Mouse (Mus musculus) cerebellum, adult 2 months (tissue): ENCODE measurements around the gene Phox2a. TPM values are rescaled to one million over a fixed set of nuclear protein-coding genes. Genes with fewer than 3 reads are reported as not detected.

Source experiments
- DNase-seq, 2 experiments: peaks; one replicate each; pipeline ENCODE4 v3.0.0; 2021
- H3K27ac ChIP-seq: fragments of 200-500 bp; 2 replicates; pipeline ENCODE4 v1.5.1; 2012; ENCODE audit warnings: low read length, control low read depth, inconsistent platforms; ENCODE audit not compliant: insufficient read depth
- H3K27me3 ChIP-seq: fragments of 200-500 bp; 2 replicates; pipeline ENCODE4 v1.6.1; 2012; ENCODE audit warnings: inconsistent platforms, mild to moderate bottlenecking, low read length, moderate library complexity; ENCODE audit not compliant: control insufficient read depth, insufficient read depth
- H3K4me1 ChIP-seq: fragments of 200-500 bp; 2 replicates; pipeline ENCODE4 v1.6.1; 2011; ENCODE audit warnings: low read length; ENCODE audit not compliant: control insufficient read depth, insufficient read depth
- H3K4me3 ChIP-seq: fragments of 200-500 bp; replicated peaks from 2 replicates; pipeline ENCODE3; 2011; ENCODE audit warnings: mild to moderate bottlenecking, low read depth, low read length, control low read depth; ENCODE audit not compliant: insufficient read depth
- CTCF ChIP-seq: fragments of 200-500 bp; IDR thresholded peaks from 2 replicates; pipeline ENCODE4 v1.5.1; 2011; ENCODE audit warnings: low read depth, mild to moderate bottlenecking, control low read depth, low read length, moderate library complexity, borderline replicate concordance; ENCODE audit not compliant: insufficient read depth
- POLR2A ChIP-seq: fragments of 200-500 bp; IDR thresholded peaks from 2 replicates; pipeline ENCODE4 v1.6.1; 2011; ENCODE audit warnings: low read length, control low read depth, borderline replicate concordance; ENCODE audit not compliant: insufficient read depth
- WGBS: fragments of 180-500 bp; shearing (Covaris S2); methylation state at CpG from one replicate; pipeline ENCODE4 v1.1.7; 2018; 5-methylcytosine and 5-hydroxymethylcytosine counted together
- polyA plus RNA-seq: library from polyadenylated mRNA; depleted of rRNA; stranded (reverse); fragments of >200 nt; gene quantifications from 2 replicates; pipeline ENCODE4 v1.2.3, GENCODE M21; 2012

Gene Phox2a
- polyA plus RNA-seq, 1 experiment = 0.52 TPM

DNA sequence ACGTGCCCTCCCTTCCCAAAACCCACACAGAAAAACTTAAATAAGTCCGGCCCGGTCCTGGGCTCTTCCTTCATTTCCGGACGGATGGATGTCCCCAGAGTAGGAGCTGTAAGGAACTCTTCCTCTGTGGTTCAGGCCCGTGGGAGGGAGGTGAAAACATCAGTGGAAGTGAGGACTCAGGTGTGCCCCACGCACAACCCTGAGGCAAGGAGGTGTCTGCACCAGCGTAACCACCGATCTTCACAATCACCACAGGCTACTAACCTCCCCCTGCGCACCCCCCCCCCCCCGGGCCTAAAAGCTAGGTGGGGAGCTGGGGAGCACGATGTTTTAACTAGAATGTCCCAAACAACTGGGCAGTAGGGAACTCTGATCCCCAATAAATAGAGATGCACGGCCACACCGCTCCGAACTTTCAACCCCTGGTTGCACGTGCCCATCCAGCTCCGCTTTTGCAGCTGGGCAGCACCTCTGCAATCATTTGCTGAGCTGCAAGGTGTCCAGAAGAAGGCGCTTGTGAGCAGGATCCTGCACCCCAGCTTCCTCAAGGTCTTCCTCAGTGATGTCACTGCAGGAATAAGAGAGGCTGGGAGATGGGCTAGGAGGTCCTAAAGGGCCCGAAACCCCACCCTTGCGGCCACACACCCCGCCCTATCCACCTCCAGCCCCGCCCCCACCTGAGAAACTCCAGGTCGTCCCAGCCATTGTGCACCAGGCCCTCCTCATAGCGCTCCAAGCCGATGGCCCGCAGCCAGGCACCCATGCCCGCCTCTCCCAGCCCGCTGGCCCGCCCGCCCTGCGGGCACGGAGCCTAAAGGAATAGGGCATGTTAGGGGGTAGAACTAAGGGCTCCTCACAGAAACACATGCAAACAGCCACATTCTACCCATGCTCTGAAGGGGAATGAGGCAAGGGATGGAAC lies 5.0 kb downstream of the Phox2a start:
- H3K4me3 ChIP-seq = no peak overlapping the region
- peaks cover 2% of the 10 kb centered on the region; the same call in 1 of the 2 replicates for H3K4me1 ChIP-seq
- no peak for DNase-seq
- WGBS = 47% methylated on average over 32 of the region's 32 CpGs
- TF ChIP-seq CTCF (0 out of 2 replicates have a peak, but pooled peaks have one; percentile 26), POLR2A (no peak)
- H3K27me3 ChIP-seq = peaks cover 6% of the 10 kb centered on the region; the same call in 1 of the 2 replicates
- H3K27ac ChIP-seq = no peak overlapping the region

- no peak for DNase-seq
- H3K27ac ChIP-seq = no peak overlapping the region
- WGBS = 66% methylated on average over 18 of the region's 18 CpGs
- H3K4me1 ChIP-seq = peaks cover 2% of the 10 kb centered on the region; the same call in 1 of the 2 replicates
- H3K27me3 ChIP-seq = peaks cover 2% of the 10 kb centered on the region; the same call in 1 of the 2 replicates
- no peak overlapping the region for H3K4me3 ChIP-seq
- TF ChIP-seq POLR2A (no peak), CTCF (no peak)
Measured at GRCm38 (mm10) chr7:101823758-101824630, 5.9 kb downstream of the Phox2a start.

DNA sequence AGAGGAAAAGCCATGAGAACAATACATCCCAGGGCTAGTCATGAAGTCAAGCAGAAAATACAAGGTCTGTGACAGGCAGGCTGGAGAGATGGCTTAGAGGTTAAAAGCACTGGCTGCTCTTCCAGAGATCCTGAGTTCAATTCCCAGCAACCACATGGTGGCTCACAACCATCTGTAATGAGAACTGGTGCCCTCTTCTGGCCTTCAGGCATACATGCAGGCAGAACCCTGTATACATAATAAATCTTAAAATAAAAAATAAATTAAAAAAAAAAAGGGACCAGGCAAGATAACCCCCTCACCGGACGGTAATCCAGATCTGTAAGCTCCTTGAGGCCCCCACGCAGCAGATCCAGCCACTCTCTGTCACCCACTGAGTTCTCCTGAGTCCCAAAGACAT lies 12.3 kb downstream of the Phox2a start:
- DNase-seq = no peak
- H3K27me3 ChIP-seq = no peaks in the 10 kb centered on the region
- H3K4me1 ChIP-seq = peaks cover 4% of the 10 kb centered on the region; the same call in 1 of the 2 replicates
- 96% methylated on average over 3 of the region's 3 CpGs for WGBS
- no peak overlapping the region for H3K27ac ChIP-seq
- H3K4me3 ChIP-seq = no peak overlapping the region
- no peak for TF ChIP-seq CTCF
- TF ChIP-seq POLR2A = no peak

DNA sequence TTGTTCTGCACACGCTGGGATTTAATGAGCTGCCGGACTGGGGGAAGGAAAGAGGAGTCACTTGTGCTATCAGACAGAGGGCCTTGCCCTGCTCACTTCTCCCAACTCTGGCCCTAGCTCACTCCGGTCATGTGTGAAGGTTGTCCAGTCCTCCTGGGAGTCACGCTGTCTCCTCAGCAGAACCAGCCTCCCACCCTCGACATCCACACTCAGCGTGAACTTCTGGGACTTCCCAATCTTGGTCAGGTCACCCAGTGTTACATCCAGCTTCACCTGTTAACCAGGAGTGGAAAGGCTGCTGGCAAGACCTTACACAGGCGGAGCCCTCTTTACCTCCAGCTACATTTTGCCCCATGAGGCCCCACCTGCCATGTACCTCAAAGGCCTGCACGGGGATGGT lies 13.3 kb downstream of the Phox2a start:
- WGBS = 84% methylated on average over 8 of the region's 8 CpGs
- Histone ChIP-seq H3K27me3 (no peaks in the 10 kb centered on the region), H3K27ac (no peak overlapping the region), H3K4me3 (no peak overlapping the region), H3K4me1 (peaks cover 7% of the 10 kb centered on the region; the same call in 1 of the 2 replicates)
- TF ChIP-seq CTCF (no peak), POLR2A (no peak)
- DNase-seq = no peak

DNA sequence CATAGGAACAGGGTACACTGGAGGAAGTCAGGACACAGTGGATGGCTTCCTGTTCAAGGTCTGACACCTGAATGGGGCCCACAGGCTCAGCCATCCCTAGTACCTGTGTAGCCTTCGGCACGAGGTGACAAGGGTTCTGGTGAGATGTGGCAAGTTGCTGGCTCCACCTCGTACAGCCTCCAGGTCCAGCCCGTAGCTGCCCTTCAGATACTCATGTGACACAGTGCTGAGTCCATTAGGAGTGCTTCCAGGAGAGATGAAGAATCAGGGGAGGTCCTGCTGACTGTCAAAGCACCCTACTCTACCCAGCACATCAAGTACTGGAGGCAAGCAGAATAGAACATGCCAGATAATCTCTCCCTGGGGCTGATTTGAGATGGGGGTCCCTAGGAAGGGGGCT lies 14.3 kb downstream of the Phox2a start:
- no peak overlapping the region for H3K4me3 ChIP-seq
- TF ChIP-seq CTCF (no peak), POLR2A (no peak)
- H3K4me1 ChIP-seq = peaks cover 8% of the 10 kb centered on the region; the same call in 1 of the 2 replicates
- DNase-seq = no peak
- no peak overlapping the region for H3K27ac ChIP-seq
- H3K27me3 ChIP-seq = no peaks in the 10 kb centered on the region
- 95% methylated on average over 4 of the region's 4 CpGs for WGBS

DNA sequence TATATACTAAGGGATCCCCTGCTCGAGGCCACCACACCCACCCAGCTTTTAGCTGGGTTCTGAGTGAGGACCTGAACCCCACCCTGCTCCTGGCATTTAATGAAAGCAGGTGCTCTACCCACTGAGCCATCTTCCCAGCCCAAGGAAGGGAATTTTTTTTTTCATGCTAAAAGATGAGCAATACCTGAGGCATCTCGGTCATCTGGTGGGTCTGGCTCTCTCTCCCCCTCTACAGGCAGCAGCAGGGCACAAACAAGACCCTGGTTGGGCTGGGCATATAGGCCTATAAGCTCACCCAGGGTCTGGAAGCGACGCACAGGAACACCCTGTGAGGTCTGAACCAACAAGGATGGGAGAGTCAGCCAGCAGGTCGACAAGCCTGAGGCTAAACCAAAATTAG lies 15.2 kb downstream of the Phox2a start:
- Histone ChIP-seq H3K27ac (no peak overlapping the region), H3K4me1 (peaks cover 8% of the 10 kb centered on the region; the same call in 1 of the 2 replicates), H3K4me3 (no peak overlapping the region), H3K27me3 (no peaks in the 10 kb centered on the region)
- DNase-seq = no peak
- 72% methylated on average over 5 of the region's 5 CpGs for WGBS
- TF ChIP-seq POLR2A (no peak), CTCF (no peak)

GRCm38 (mm10) chr7:101833916-101834584 lies 15.9 kb downstream of the Phox2a start:
- Histone ChIP-seq H3K27me3 (no peaks in the 10 kb centered on the region), H3K27ac (no peak overlapping the region), H3K4me1 (peaks cover 8% of the 10 kb centered on the region; the same call in 1 of the 2 replicates), H3K4me3 (no peak overlapping the region)
- DNase-seq = no peak
- TF ChIP-seq CTCF (no peak), POLR2A (no peak)
- WGBS = 44% methylated on average over 3 of the region's 3 CpGs
